Mouse (Mus musculus): ENCODE measurements at regions not wholly inside any gene's neighbourhood (a gene's known extent, or its start where the extent isn't known, plus 50 kb on each side); places are given as distances from the start of the nearest gene placed in this dataset.

DNA sequence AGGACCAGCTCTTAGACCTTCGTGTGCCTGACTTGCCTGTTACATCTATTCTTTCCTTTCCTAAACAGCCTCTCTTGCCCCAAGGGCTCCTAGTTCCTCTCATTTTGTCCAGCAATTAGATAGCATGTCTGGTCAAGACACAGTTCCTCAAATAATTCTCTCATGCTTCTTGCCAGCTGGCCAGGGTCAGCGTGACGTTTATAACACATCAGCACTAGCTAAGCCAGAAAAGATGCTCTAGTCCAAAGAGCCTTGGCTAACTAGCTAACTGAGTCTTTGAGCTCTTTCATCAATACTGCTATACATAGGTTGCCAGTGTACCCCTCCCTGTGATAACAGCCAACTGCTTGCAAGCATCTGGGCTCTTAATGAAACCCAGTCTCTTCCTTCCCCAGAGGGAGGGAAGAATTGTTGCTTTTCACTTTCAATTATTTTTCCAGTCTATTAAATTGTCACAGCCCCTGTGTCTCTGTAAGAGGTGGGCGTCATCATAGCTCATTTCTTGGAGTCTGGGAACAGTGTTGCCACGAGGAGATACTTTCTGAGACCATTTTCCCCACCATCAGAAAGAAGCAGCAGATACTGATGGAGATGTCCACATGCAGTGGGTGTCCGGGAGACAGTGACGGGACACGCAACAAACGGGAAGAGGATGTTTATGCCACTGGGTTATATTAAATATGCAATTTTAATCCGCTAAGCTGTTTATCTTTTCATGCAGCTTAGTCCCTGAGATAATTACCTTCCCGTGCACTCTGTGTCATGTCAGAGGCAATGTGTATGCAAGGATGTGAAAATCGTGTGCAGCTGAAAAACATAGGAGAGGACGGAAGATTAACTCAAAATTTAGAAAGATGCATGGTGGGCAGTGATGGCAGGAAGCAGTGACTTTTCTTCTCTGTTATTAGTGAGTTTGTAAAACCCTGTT, 250.1 kb upstream of the Nmur2 start:
- no peak for DNase-seq (ENCODE audit: low spot score in 2 of 2)

DNA sequence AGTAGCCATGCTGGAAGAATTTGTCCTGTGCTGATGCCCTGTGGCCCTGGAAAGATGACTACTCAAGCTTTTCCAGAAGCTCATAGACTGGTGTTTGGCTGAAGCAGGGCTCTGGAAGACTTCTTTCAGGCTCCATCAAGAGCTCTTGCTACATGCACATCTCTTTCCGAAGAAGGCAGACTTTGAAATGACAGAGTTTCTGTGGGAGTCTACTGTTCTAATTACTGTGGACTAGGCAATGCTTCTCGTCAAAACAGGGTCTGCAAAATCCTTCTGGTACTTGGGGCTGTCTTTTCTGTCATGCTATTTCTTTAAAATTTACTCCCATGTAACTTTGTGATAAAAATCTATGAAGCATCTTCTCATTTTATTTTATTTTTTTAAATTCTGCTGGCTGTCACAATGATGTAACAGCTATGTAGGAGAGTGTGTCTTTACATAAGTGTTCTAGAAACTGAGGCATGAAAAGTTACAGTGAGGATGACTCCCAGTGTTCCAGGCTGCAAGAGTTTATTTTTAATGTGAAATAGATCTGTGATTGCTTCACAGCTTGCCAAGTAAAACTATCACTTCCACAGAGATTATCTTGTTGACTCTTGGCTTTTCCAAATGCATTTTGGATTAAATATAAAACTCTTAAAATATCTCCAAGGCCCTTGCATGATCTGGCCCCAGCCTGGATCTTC, 244.9 kb upstream of the Nmur2 start:
- no peak for DNase-seq (ENCODE audit: low spot score in 2 of 2)

DNA sequence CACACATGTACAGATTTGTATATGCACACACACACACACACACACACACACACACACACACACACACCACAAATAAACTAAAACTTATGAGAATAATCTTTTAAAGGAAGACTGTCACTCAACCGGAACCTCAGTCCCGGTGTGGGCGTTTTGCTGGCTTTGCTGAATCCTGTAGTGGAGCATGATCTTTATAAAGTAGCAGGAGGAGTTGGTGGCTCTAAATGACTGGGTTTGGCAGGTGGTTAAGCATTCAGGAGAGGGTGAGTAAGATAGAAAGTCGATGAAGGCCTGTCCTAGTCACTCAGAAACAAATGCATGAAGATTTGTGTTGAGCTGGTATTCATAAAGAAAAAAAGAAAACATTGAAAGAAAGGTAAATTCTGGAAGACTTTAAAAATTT, 240.4 kb upstream of the Nmur2 start:
- no peak for DNase-seq (ENCODE audit: low spot score in 2 of 2)

DNA sequence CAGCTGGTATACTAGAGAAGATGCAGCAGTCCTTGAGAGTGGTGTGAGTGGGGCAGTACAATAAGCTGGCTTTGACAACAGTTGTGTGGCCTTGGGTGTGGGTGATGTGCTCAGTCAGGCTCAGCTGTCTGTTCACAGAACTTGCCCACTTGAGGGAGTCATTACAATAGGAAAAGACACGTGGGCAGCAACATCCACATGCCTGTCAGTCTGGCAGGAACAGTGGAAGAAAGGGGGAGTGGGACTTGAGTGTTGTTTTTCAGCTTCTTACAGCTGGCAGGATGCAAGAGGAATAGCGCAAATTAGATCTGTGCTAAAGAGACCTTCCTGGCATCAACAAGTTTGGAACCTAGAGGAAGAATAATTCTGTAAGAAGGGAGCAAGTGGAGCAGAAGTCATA, 239.4 kb upstream of the Nmur2 start:
- DNase-seq (ENCODE audit: low spot score in 2 of 2), result no peak

DNA sequence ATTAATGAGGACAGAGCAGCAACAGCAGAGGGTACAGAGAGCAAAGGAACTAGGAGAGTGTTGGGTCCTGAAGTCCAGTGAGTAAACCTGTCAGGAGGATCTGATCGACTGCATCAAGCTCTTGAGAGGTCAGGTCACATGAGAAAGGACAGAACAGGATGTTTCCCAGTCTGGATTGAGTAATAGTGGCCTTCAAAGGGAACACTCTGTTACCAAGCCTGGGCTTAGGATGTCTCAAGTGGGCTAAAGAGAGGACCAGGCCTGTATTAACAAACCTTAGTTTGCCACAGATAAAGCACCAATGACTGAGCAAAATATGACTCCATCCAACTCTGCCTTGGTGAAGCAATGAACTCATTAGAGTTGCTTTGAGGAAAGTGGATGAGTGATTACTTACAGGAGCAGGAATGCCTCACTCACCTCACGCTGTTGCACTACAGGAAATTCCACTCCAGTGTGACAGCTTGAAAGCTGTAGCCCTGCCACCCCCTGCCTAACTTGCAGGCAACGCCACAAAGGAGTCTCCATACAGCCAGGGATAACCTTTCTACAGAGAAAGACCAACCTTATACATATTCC, 229.2 kb upstream of the Nmur2 start:
- no peak for DNase-seq (ENCODE audit: low spot score in 2 of 2)

DNA sequence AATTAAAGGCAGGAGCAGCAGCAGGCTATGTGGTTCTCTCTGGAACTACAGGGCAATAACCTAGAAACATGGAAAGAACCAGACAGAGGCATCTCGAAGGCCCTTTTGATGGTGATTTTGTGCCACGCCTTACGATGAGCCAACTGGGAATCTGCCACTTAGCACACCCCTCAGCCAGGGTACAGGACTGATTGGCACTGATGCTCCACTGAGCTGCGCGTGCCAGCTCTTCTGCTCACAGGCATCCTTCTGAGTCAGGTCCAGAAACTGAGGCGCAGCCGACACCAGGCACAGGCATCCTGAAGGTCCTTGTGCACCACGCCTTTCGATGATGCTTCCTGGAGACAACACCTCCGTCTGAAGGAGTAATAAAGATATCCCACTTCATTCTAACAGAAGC, 221.9 kb upstream of the Nmur2 start:
- DNase-seq (ENCODE audit: low spot score in 2 of 2), result no peak

DNA sequence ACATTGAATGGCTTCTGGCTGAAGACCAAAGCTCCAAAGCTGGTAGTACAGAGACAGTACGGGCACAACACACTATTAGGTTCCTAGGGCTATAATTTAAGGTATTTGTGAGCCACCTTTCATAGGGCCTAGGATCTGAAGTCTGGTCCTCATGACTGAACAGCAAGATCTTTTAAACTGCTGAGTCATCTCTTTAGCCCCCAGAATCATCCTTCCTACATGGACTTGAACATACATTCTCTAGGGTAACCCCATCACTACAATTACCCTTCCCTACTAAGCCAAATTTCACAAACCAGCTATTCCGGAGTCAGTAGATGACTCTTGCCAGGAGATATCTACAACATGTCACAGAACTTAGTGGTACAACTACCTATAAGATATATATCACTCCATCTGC, 215.5 kb upstream of the Nmur2 start:
- DNase-seq (ENCODE audit: low spot score in 2 of 2), result no peak

DNA sequence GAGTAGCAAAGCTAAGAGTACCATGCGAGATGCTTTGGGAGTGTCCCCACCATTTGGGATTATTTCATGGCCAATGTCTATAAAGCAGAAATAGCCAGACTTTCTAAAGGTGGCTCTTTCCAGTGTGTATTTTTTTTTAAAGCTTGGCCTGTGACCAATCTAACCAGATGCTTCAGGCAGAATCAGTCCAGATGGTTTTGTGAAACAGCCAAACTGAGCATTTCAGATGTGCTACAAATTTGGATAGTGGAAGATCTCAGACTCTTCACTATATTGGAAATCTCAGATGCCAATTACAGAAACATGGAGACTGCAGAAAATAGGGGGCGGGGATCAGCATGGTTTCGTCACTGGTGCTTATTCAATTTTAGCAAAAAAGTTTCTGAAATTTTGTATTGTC, 213.6 kb upstream of the Nmur2 start:
- DNase-seq (ENCODE audit: low spot score in 2 of 2), result no peak

DNA sequence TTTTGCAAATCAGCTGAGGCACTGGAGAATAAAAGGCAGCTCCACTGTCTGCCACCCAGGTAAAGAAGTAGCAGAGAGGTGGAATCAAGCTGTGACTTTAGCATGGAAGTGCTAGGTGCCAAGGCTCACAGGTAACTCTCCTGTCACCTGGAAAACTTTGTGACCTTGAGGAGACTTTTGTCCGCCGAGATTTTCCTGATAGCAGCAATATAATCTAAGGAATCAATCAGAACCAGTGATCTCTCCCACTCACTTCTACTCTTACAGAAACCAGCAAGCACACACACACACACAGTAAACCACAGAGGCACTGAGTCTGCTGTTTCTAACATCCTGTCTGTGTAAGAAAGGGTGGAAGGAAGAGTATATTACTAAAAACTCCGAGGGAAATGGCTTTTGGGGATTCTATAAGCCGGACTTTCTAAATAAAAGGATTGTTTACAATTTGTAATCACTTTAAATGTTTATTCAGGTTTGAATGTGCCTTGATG, 206.6 kb upstream of the Nmur2 start:
- no peak for DNase-seq (ENCODE audit: low spot score in 2 of 2)

DNA sequence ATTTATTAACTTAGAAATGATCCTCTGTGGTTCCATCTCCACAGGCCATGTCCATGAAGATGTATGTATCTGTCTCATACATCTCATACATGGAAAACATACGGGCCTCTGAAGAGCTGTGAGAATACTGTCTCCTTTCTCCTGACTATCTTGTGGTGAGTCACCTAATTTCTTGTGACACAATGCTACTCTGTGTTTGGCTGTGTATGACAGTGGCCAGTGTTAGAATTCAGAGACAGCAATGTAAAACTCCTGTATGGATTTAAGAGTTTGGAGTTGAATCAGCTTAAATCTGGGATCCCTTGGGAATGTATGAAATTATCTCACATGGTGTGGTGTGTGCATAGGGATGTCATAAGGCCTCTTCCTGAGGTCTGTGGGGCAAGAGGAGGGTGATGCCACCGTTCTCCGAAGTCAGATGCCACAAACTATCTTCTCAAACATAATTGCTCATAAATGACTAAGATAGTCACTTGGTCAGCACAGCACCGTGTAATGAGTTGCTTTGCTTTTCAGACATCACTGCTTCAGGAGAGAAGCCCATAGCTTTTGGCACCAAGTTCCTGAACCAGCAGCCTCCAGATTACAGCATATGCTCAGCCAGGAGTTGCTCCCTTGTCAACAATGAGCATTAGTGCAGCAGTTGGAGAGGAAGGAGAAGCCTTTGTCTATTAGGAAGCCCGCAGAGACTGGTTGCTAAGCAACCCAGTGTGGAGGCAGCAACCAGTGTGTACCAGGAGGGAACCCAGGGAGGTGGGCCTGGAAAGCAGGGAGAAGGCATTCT, 205.9 kb upstream of the Nmur2 start:
- DNase-seq (ENCODE audit: low spot score in 2 of 2), result peak; percentile 58 to 76

DNA sequence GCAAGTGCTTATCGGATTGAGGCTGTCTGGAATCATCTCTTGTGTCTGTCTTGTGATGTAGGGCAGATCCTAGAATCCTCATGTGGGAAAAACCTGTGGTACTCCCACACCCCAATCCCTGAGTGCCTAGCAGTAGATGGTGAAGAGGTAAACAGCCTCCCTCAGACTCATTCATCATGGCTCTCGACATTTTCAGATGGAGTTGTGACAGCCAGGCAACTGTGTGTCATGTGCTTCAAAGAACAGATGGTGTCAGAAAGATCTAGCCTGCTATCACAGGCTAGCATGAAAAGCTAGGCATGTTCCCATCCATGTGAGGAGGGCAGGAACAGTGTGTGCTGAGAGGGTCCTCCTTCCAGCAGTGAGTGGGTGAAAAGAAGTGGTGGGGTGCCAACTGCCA, 204.1 kb upstream of the Nmur2 start:
- no peak for DNase-seq (ENCODE audit: low spot score in 2 of 2)

DNA sequence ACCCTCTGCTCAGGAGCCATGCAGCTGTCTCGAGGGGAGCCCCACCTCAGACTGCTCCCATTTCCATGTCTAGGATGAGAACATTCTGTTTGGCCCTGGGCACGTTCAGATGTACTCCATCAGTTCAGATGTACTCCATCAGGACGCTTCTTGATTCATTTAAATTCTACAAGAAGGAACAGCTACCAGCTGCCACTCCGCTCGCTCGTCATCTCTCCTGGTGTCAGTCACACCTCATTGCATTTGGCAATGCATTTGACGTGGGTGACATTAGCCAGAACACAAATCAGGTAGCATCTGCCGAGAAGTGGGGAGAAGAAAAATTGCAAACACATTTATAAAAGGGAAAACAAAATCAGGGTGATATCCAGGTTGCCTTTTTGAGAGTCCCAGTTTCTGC, 202.6 kb upstream of the Nmur2 start:
- no peak for DNase-seq (ENCODE audit: low spot score in 2 of 2)

DNA sequence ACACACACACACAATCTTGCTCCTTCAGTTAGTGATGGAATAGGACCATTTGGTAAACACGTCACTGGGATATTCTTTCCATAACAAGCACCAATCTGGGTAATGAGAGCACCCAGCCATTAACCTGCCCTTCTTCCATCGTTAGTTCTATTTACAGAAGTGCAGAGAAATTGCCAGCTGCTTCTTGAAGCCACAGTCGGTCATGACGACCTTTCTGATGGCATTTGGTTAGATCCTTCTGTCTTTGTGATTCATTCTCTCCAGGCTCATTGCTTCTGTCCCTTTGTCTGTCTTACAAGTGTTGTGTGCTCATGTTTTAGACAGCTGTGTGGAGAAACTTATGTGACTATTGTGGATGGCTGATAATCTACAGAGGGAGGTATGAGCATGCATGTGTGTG, 197.9 kb upstream of the Nmur2 start:
- no peak for DNase-seq (ENCODE audit: low spot score in 2 of 2)

DNA sequence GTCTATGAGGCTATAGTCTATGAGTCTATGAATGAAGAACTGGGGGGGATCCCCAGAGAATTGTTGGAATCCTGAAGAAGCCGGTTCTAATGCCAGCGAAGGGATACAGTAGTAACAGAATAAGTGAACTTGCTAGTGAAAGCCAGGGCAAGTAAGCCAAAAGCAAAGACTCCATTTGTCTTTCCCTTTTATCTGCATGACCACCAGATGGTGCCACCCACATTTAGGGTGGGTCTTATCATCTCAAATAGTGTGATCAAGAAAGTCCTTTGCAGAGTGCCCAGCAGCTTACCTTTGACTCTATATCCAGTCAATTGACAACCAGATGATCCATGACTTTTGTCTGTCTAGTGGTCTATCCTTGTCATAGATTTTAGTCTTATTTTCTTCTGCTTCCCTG, 184.2 kb upstream of the Nmur2 start:
- DNase-seq (ENCODE audit: low spot score in 2 of 2), result no peak

DNA sequence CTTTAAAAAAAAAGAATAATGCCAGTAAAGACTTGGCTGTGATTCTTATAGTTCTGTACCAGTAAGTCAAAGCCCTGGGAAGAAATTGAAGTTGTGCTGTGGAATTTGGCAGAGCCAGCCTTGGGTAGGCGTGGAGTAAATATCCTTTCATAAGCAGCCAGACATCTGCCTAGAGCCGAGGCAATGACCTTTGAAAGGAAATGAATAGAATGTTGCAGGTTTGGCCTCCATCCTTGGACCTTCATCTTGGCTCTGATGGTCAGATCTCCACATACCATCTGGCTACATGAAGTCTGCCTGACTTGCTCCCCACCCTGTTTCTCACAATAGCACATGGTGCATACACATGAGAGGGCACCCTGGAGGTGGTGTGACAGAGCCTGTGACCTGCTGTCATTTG, 174.9 kb upstream of the Nmur2 start:
- no peak for DNase-seq (ENCODE audit: low spot score in 2 of 2)

DNA sequence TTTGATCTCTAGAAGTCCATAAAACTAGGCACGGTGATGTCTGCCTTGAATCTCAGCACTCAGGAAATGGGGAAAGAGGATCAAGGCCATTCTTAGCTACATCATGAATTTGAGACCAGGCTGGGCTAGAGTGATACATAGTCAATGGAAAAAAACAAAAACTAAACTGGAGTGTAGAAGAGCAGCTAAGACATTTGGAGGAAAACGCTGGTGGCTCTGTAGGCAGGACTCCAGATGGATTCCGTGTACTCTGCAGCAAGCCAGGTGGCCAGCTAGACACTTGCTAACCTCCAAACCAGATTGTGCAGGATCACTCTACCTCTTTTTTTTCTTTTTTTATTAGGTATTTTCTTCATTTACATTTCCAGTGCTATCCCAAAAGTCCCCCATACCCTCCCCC, 161.0 kb upstream of the Nmur2 start:
- no peak for DNase-seq (ENCODE audit: low spot score in 2 of 2)

DNA sequence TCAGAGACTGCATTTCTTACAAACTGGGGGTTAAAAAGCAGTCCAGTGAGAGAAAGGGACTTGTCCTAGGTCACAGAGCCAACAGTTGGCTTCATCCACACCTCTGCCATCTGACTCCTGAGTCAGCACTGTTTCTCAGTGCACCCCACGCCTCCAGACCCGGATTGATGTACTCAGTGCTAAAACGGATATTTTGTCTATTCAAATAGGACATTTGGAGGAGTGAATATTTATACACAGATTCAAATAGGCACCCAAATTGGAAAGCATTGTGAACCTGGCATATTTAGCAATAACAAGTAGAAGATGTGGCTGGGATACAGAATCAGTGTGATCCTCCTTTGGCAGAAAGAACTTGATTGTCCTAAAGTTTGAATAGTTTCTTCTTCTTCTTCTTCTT, 154.5 kb upstream of the Nmur2 start:
- DNase-seq (ENCODE audit: low spot score in 2 of 2), result no peak

DNA sequence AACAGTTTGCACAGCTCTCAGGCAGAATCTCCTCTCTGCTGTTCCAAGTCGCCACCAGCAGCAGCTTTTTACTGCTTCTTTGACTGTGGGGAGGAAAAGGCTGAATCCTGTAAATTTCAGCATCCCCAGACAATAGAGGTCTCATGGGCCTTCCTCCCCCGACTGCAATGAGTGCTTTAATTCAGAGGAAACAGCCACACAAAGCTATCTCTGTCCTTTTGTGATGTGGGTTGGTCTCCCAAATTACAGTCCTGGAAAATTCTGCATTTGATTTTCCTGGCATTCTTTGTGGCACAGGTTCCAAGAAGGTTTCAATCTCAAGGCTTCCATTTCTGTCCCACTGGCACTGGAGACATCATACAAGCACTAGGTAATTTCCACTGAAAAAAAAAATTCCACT, 152.6 kb upstream of the Nmur2 start:
- DNase-seq (ENCODE audit: low spot score in 2 of 2), result no peak

DNA sequence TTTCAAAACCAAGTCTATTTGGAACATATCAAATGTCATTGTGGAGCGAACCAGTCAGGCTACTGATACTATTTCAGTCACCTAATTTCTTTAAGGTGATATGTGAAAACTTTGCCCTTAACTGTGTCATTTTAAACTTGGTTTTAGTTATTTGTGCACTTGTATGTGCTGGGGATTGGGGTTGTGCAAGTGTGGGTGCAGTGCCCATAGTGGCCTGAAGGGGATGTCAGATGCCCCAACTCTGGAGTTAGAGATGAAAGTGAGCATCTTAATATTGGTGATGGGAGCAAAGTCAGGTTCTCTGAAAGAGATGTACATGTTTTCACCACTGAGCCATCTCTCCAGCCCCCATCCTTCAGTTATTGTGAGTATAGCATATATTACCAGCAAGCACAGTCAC, 133.1 kb upstream of the Nmur2 start:
- DNase-seq (ENCODE audit: low spot score in 2 of 2), result no peak

DNA sequence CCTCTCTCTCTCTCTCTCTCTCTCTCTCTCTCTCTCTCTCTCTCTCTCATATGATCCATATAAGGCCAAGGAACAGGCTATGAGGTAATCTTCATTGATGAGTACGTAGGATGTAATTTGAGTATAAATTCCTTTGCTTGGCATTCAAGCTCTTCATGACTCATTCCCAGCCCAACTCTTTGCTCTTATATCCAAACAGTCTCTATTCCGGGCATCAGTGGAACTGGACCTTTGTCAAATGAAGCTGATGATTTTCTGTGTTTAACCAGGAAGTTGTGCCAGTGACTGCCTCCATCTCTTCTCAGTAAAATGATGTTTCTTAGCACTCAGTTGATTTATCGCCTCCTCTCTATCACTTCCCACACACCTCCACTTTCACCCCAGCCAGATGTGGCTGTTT, 132.4 kb upstream of the Nmur2 start:
- no peak for DNase-seq (ENCODE audit: low spot score in 2 of 2)

DNA sequence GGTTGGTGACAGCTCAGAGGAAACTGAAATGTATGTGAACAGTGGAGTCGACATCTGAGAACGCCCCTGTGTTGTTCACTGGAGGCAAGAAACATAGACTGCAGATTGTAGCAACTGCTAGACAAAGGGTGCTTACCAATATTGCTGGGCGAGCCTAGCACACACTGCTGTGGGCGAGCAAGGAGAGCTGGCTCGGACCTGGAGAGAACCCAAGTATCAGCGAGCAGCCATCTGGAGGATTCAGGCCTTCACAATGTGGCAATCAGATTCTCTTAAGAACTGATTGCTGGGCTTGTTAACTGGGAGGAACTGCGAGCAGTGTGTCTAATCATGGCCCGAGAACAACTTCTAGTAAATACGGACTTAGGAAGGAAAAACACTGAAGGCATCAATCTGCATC, 128.8 kb upstream of the Nmur2 start:
- DNase-seq (ENCODE audit: low spot score in 2 of 2), result peak in 1 of 2 experiments; percentile 24

DNA sequence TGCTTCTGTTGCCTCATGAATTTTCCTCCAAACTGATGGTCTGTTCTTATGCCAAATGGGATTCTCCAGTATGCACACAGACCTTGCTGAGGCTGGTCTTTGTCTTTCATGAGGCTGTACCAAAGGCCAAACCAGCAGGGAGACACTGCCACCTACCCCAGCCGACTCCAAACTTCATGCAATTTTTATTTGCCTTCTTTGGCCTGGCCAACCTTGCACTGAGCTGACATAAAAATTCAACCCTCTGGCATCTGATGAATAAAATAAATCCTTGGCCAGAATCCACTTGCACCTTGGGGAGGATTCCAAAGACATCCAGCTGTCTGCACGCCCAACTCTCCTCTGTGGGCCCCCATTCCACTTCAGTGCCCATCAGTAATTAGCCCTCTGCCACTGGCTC, 126.0 kb upstream of the Nmur2 start:
- no peak for DNase-seq (ENCODE audit: low spot score in 2 of 2)

Data from frontal cortex, postnatal 14 days (tissue).